Mouse (Mus musculus) kidney, postnatal 0 days (tissue): ENCODE measurements around the gene Cenpo. TPM values are rescaled to one million over a fixed set of nuclear protein-coding genes. Genes with fewer than 3 reads are reported as not detected.
"Not testable (repeated sequence)": the region's sequence is repeated elsewhere in the genome, so short reads cannot be mapped to it uniquely, and the experiment has no call there.

Source experiments
- ATAC-seq: fragments of 200-750 bp; cut with Nextera tagmentation; replicated peaks from 2 replicates; pipeline ENCODE4 v1.8.0; 2017; ENCODE audit warnings: low read depth, moderate number of reproducible peaks, moderate TSS enrichment, moderate library complexity; ENCODE audit not compliant: low FRiP score
- DNase-seq: peaks from one replicate; pipeline ENCODE4 v3.0.0-alpha.2; 2016; ENCODE audit warnings: low spot score
- H3K27ac ChIP-seq: fragments of 300-500 bp; sonication (generic); 2 replicates; pipeline ENCODE4 v1.5.1; 2014; ENCODE audit warnings: mild to moderate bottlenecking
- H3K27me3 ChIP-seq: fragments of 300-500 bp; sonication (generic); 2 replicates; pipeline ENCODE4 v1.6.1; 2014; ENCODE audit warnings: low read length, mixed read lengths; ENCODE audit not compliant: insufficient read depth
- H3K36me3 ChIP-seq: fragments of 300-500 bp; sonication (generic); 2 replicates; pipeline ENCODE4 v1.6.1; 2014; ENCODE audit warnings: low read length, mixed read lengths; ENCODE audit not compliant: insufficient read depth
- H3K4me1 ChIP-seq: fragments of 300-500 bp; sonication (generic); replicated peaks from 2 replicates; pipeline ENCODE4 v1.6.1; 2014; ENCODE audit warnings: antibody characterized with exemption, low read length, mixed read lengths; ENCODE audit not compliant: insufficient read depth
- H3K4me2 ChIP-seq: fragments of 300-500 bp; sonication (generic); 2 replicates; pipeline ENCODE4 v1.6.1; 2014; ENCODE audit warnings: mild to moderate bottlenecking, low read length, moderate library complexity, mixed read lengths
- H3K4me3 ChIP-seq: fragments of 300-500 bp; sonication (generic); replicated peaks from 2 replicates; pipeline ENCODE4 v1.5.1; 2014; ENCODE audit warnings: low read depth, low read length
- H3K9ac ChIP-seq: fragments of 300-500 bp; sonication (generic); 2 replicates; pipeline ENCODE4 v1.6.1; 2014; ENCODE audit warnings: low read depth, low read length
- H3K9me3 ChIP-seq: fragments of 300-500 bp; sonication (generic); replicated peaks from 2 replicates; pipeline ENCODE4 v1.6.1; 2016; ENCODE audit warnings: low read length, inconsistent platforms, mixed read lengths
- CTCF ChIP-seq: IDR thresholded peaks from 2 replicates; pipeline ENCODE4 v1.5.1; 2016; ENCODE audit warnings: antibody characterized with exemption, low read depth, mild to moderate bottlenecking, moderate library complexity
- WGBS: fragments of 180-500 bp; shearing (Covaris S2); extraction: QIAGEN DNeasy Blood & Tissue Kit; methylation state at CpG from one replicate; pipeline ENCODE4 v1.1.7; 2014; 5-methylcytosine and 5-hydroxymethylcytosine counted together
- polyA plus RNA-seq: library from polyadenylated mRNA; unstranded; fragments of >200 nt; fragmentation: Nextera tagmentation; extraction: Ambion mirVana; gene quantifications from 2 replicates; pipeline ENCODE4 v1.2.1, GENCODE M21; 2015

The Cenpo gene
- polyA plus RNA-seq, 1 experiment from 2014 or later = 7.9 TPM

DNA sequence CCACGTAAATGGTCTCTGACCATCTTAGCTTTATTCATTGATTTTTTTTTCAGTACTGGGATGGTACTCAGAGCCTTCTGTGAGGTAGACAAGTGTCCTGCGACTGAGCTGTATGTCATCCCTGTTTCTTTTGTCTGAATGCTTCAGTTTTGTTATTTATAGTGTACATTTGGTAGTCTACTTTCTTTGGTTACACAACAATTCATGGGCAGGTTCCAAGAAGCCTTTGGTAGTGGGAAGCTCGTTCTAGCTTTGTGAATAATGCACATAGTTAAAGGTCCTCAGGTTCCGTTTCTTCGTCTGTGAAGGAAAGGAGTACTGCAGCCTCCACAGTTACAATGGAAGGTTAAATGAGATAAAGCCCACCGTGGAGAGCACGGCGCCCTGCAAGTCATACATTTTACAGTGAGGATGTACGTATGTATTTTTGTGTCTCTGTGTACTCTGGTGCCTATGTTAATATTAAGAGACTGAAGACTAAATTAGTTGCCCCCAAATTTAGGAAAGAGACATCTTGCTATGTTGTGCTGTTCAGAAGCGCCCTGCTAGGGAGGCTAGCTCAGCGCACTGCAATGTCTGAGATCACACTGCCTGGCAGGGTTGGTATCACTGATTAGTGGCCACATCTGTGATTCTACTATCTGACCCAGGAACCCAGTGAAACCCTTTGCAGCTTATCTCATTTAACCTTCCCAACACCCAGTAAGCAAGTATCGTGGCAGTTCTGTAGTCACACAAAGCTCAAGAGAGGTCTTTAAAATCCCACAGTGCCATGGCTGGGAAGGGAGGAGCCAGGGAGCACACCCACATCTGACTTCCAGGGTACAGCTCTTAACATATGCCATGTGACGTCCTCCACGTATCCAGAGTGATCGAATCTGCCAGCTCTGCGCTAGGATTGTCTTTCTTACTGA lies 18.9 kb upstream of the Cenpo start:
- H3K27ac ChIP-seq = no peak overlapping the region
- H3K4me2 ChIP-seq = no peak overlapping the region
- H3K27me3 ChIP-seq = no peaks in the 10 kb centered on the region
- peaks cover 15% of the 10 kb centered on the region; the same call in 1 of the 2 replicates for H3K36me3 ChIP-seq
- WGBS = 90% methylated on average over 16 of the region's 16 CpGs
- no peak overlapping the region for H3K9ac ChIP-seq
- no peaks in the 10 kb centered on the region for H3K4me1 ChIP-seq
- H3K9me3 ChIP-seq = no peaks in the 10 kb centered on the region
- no peak overlapping the region for H3K4me3 ChIP-seq
- ATAC-seq (no peak), DNase-seq (no peak)
- TF ChIP-seq CTCF = no peak

DNA sequence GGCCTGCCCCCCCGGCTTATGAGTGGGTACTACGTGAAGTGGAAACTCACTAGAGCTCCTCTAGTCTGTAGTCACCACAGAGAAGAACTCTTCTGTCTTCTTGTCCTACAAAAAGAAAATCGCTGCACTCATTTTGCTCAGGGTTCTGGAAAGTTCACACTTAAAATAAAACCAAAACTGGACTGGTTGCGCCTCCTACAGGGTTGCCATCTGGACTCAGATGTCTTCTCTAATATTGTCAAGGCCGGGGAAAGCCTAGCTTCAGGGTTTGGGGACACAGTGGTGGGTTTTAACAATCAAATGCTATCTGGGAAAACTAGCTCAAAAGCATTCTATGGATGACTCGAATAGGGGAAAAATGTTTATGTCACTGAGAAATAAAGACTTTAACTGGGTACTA lies 15.7 kb upstream of the Cenpo start:
- 87% methylated on average over 6 of the region's 6 CpGs for WGBS
- peaks cover 15% of the 10 kb centered on the region; the same call in 1 of the 2 replicates for H3K36me3 ChIP-seq
- H3K4me1 ChIP-seq = no peaks in the 10 kb centered on the region
- no peak overlapping the region for H3K4me2 ChIP-seq
- TF ChIP-seq CTCF = no peak; the same call in 1 of the 2 replicates
- no peak for ATAC-seq
- DNase-seq = no peak
- H3K27ac ChIP-seq = no peak overlapping the region
- no peak overlapping the region for H3K4me3 ChIP-seq
- no peaks in the 10 kb centered on the region for H3K9me3 ChIP-seq
- H3K27me3 ChIP-seq = no peaks in the 10 kb centered on the region
- H3K9ac ChIP-seq = no peak overlapping the region

DNA sequence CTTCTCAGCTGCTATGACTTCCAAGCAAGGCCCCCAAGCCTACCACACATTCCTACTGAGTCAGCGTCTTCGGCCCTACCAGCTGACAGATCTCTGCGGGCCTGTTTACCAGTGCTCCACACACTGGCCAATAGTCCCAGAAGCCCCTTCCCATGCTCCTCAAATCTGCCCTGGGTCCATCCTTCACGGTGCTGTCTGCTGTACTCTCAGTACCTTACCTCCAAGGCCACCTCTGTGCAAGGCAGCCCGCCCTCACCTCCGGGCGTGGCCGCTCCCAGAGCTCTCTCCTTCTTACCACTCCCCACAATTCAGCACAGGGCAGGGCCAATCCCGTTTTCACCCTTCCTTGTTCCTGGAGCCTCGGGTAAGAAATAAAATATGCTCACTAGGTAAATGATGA lies 11.6 kb upstream of the Cenpo start:
- H3K4me3 ChIP-seq = no peak overlapping the region
- no peak overlapping the region for H3K9ac ChIP-seq
- no peak for TF ChIP-seq CTCF
- H3K36me3 ChIP-seq = no peaks in the 10 kb centered on the region
- DNase-seq (no peak), ATAC-seq (no peak)
- H3K27ac ChIP-seq = no peak overlapping the region
- H3K9me3 ChIP-seq = no peaks in the 10 kb centered on the region
- no peaks in the 10 kb centered on the region for H3K4me1 ChIP-seq
- no peak overlapping the region for H3K4me2 ChIP-seq
- 83% methylated on average over 10 of the region's 10 CpGs for WGBS
- H3K27me3 ChIP-seq = no peaks in the 10 kb centered on the region

DNA sequence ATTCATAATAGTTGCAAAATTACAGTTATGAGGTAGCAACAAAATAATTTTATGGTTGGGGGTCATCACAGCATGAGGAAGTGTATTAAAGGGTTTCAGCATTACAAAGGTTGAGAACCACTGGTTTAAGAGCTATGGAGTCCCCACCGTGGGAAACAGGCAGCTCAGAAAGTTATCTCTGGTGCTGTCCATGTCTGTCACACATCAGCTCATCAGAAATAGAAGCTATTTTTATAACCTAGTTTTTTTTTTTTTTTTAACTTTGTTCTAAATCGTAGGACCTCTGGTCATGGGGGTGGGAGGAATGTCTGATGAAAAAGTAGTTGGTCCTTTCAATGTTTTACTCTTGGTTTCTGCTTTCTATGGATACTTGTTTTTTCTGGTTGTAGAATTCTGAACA lies 9.7 kb upstream of the Cenpo start:
- ATAC-seq = no peak
- no peak for TF ChIP-seq CTCF
- H3K36me3 ChIP-seq = no peaks in the 10 kb centered on the region
- H3K4me2 ChIP-seq = no peak overlapping the region
- H3K27me3 ChIP-seq = no peaks in the 10 kb centered on the region
- 67% methylated on average over 2 of the region's 2 CpGs for WGBS
- no peak overlapping the region for H3K4me3 ChIP-seq
- H3K9ac ChIP-seq = no peak overlapping the region
- no peaks in the 10 kb centered on the region for H3K9me3 ChIP-seq
- DNase-seq = no peak
- H3K4me1 ChIP-seq = no peaks in the 10 kb centered on the region
- no peak overlapping the region for H3K27ac ChIP-seq

DNA sequence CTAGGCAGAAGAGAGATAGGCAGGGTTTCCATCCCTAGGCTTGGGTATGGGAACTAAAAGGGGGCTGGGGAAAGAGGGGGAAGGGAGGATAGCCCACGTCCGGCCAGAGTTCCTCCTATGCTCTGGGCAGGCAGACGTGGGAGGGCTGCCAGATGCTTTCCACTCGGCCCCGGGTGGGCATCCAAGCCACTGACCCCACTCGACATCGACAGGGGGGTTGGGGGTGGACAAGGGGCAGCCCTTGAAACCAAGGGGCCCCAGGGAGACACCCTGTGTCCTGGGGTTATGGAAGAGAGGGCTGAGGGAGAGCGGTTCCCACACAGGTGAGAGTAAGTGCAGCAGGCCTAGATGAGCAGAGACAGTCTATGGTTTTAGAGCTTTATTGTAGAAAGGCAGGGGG lies 6.2 kb upstream of the Cenpo start:
- 46% methylated on average over 8 of the region's 8 CpGs for WGBS
- H3K9me3 ChIP-seq, H3K4me2 ChIP-seq, H3K36me3 ChIP-seq, H3K9ac ChIP-seq, H3K27me3 ChIP-seq, H3K4me1 ChIP-seq, DNase-seq, H3K27ac ChIP-seq, ATAC-seq, H3K4me3 ChIP-seq: not testable (repeated sequence)

DNA sequence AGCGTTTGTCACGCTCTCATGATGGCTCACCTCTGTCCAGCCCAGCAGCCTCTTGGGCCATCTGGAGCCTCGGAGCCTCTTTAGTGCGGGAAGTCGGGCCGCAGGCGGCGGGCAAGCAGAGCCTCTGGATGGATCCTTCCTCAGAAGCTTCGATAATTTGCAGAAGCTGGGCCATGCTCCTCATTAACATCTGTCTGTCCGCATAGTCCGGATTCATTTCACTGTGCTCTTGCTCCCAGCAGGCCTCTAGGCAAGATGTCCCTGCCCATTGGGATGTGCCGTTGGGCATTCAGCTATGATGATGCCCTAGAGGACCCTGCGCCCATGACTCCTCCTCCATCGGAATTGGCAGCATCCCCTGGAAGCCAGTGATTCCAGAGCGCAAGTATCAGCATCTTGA lies 3.4 kb upstream of the Cenpo start:
- peaks cover 4% of the 10 kb centered on the region; the same call in 1 of the 2 replicates for H3K36me3 ChIP-seq
- no peaks in the 10 kb centered on the region for H3K27me3 ChIP-seq
- ATAC-seq (no peak), DNase-seq (no peak)
- H3K4me3 ChIP-seq = no peak overlapping the region
- peaks cover 6% of the 10 kb centered on the region; the same call in 1 of the 2 replicates for H3K4me1 ChIP-seq
- no peak overlapping the region for H3K4me2 ChIP-seq
- TF ChIP-seq CTCF = no peak
- no peak overlapping the region for H3K9ac ChIP-seq
- no peak overlapping the region for H3K27ac ChIP-seq
- WGBS = 95% methylated on average over 15 of the region's 15 CpGs
- no peaks in the 10 kb centered on the region for H3K9me3 ChIP-seq
